Mouse (Mus musculus): ENCODE results near the gene Oprm1. TPM values are rescaled to one million over a fixed set of nuclear protein-coding genes. Genes with fewer than 3 reads are reported as not detected.

The Oprm1 gene
- not detected in 2 replicates for polyA plus RNA-seq (2015; fragmentation: Nextera tagmentation; extraction: Ambion mirVana)

GRCm38 (mm10) chr10:6758206-6758605, at the start of gene Oprm1:
TSS of gene Oprm1 (plus strand) at chr10:6758506.
- ATAC-seq (ENCODE audit: low FRiP score, low read depth) = no peak
- Histone ChIP-seq H3K27me3 (no peaks in the 10 kb centered on the region), H3K36me3 (no peaks in the 10 kb centered on the region), H3K4me1 (no peaks in the 10 kb centered on the region), H3K9me3 (no peaks in the 10 kb centered on the region), H3K4me3 (no peak within 1 kb of the TSS), H3K9ac (no peak within 1 kb of the TSS), H3K27ac (no peak within 1 kb of the TSS), H3K4me2 (replicated peaks) (no peak within 1 kb of the TSS)
- WGBS = 90% methylated on average over 3 of the region's 3 CpGs

GRCm38 (mm10) chr10:6717181-6717948, 40.9 kb upstream of the Oprm1 start:
- H3K9ac ChIP-seq = no peak overlapping the region
- H3K4me1 ChIP-seq = no peaks in the 10 kb centered on the region
- ATAC-seq (ENCODE audit: low FRiP score, low read depth) = no peak
- H3K27ac ChIP-seq = no peak overlapping the region
- no peaks in the 10 kb centered on the region for H3K9me3 ChIP-seq
- 74% methylated on average over 4 of the region's 4 CpGs for WGBS
- no peaks in the 10 kb centered on the region for H3K27me3 ChIP-seq
- H3K4me3 ChIP-seq = no peak overlapping the region
- H3K4me2 ChIP-seq (replicated peaks) = no peak overlapping the region
- no peaks in the 10 kb centered on the region for H3K36me3 ChIP-seq

- Histone ChIP-seq H3K9ac (no peak overlapping the region), H3K36me3 (no peaks in the 10 kb centered on the region), H3K4me3 (no peak overlapping the region), H3K4me1 (no peaks in the 10 kb centered on the region), H3K27me3 (no peaks in the 10 kb centered on the region), H3K27ac (no peak overlapping the region), H3K4me2 (replicated peaks) (no peak overlapping the region), H3K9me3 (no peaks in the 10 kb centered on the region)
- WGBS = 58% methylated on average over 1 of the region's 1 CpGs
- no peak for ATAC-seq (ENCODE audit: low FRiP score, low read depth)
Observed at GRCm38 (mm10) chr10:6723765-6724164, 34.5 kb upstream of the Oprm1 start.

GRCm38 (mm10) chr10:6728469-6728868, 29.8 kb upstream of the Oprm1 start:
- H3K27me3 ChIP-seq = no peaks in the 10 kb centered on the region
- H3K4me3 ChIP-seq = no peak overlapping the region
- no peak for ATAC-seq (ENCODE audit: low FRiP score, low read depth)
- H3K36me3 ChIP-seq = no peaks in the 10 kb centered on the region
- no peaks in the 10 kb centered on the region for H3K4me1 ChIP-seq
- no peaks in the 10 kb centered on the region for H3K9me3 ChIP-seq
- H3K9ac ChIP-seq = no peak overlapping the region
- WGBS = 90% methylated on average over 3 of the region's 3 CpGs
- H3K4me2 ChIP-seq (replicated peaks) = no peak overlapping the region
- no peak overlapping the region for H3K27ac ChIP-seq

GRCm38 (mm10) chr10:6753375-6753774, 4.9 kb upstream of the Oprm1 start:
- Histone ChIP-seq H3K4me2 (replicated peaks) (no peak overlapping the region), H3K36me3 (no peaks in the 10 kb centered on the region), H3K9ac (no peak overlapping the region), H3K27ac (no peak overlapping the region), H3K4me3 (no peak overlapping the region), H3K9me3 (no peaks in the 10 kb centered on the region), H3K4me1 (no peaks in the 10 kb centered on the region), H3K27me3 (no peaks in the 10 kb centered on the region)
- WGBS = 83% methylated on average over 5 of the region's 5 CpGs
- no peak for ATAC-seq (ENCODE audit: low FRiP score, low read depth)

GRCm38 (mm10) chr10:6761287-6761811, 3.0 kb downstream of the Oprm1 start, which contains the start of gene Gm10945:
TSS of gene Gm10945 (minus strand) at chr10:6761761.
- Histone ChIP-seq H3K4me1 (no peaks in the 10 kb centered on the region), H3K36me3 (no peaks in the 10 kb centered on the region), H3K4me3 (no peak within 1 kb of the TSS), H3K4me2 (replicated peaks) (no peak within 1 kb of the TSS), H3K27me3 (no peaks in the 10 kb centered on the region), H3K27ac (no peak within 1 kb of the TSS), H3K9ac (no peak within 1 kb of the TSS), H3K9me3 (no peaks in the 10 kb centered on the region)
- ATAC-seq (ENCODE audit: low FRiP score, low read depth) = no peak
- WGBS = 87% methylated on average over 2 of the region's 2 CpGs

- no peaks in the 10 kb centered on the region for H3K4me1 ChIP-seq
- no peak overlapping the region for H3K9ac ChIP-seq
- WGBS = 4% methylated on average over 25 of the region's 25 CpGs
- no peak overlapping the region for H3K4me3 ChIP-seq
- no peak overlapping the region for H3K4me2 ChIP-seq (replicated peaks)
- ATAC-seq (ENCODE audit: low FRiP score, low read depth) = peak; percentile 75
- no peaks in the 10 kb centered on the region for H3K36me3 ChIP-seq
- no peak overlapping the region for H3K27ac ChIP-seq
- H3K27me3 ChIP-seq = 0 out of 2 replicates have a peak, but pooled peaks cover 8% of the 10 kb centered on the region
- no peaks in the 10 kb centered on the region for H3K9me3 ChIP-seq
Observed at GRCm38 (mm10) chr10:6788517-6789237, 30.4 kb downstream of the Oprm1 start.

GRCm38 (mm10) chr10:6790226-6790625, 31.9 kb downstream of the Oprm1 start:
- Histone ChIP-seq H3K36me3 (no peaks in the 10 kb centered on the region), H3K9ac (no peak overlapping the region), H3K27ac (no peak overlapping the region), H3K4me3 (no peak overlapping the region), H3K9me3 (no peaks in the 10 kb centered on the region), H3K4me2 (replicated peaks) (no peak overlapping the region), H3K4me1 (no peaks in the 10 kb centered on the region), H3K27me3 (0 out of 2 replicates have a peak, but pooled peaks cover 8% of the 10 kb centered on the region)
- no peak for ATAC-seq (ENCODE audit: low FRiP score, low read depth)

GRCm38 (mm10) chr10:6820626-6821025, 62.3 kb downstream of the Oprm1 start:
- Histone ChIP-seq H3K27me3 (no peaks in the 10 kb centered on the region), H3K27ac (no peak overlapping the region), H3K4me1 (no peaks in the 10 kb centered on the region), H3K36me3 (no peaks in the 10 kb centered on the region), H3K4me3 (no peak overlapping the region), H3K9me3 (no peaks in the 10 kb centered on the region), H3K4me2 (replicated peaks) (no peak overlapping the region), H3K9ac (no peak overlapping the region)
- 44% methylated on average over 1 of the region's 1 CpGs for whole genome bisulfite sequencing
- no peak for ATAC-seq (ENCODE audit: low FRiP score, low read depth)

- WGBS = 75% methylated on average over 1 of the region's 1 CpGs
Observed at GRCm38 (mm10) chr10:6842225-6842624, 83.9 kb downstream of the Oprm1 start.

GRCm38 (mm10) chr10:6846283-6846682, 88.0 kb downstream of the Oprm1 start:
- Histone ChIP-seq H3K9me3 (no peaks in the 10 kb centered on the region), H3K4me1 (no peaks in the 10 kb centered on the region), H3K36me3 (no peaks in the 10 kb centered on the region), H3K27me3 (no peaks in the 10 kb centered on the region), H3K9ac (no peak overlapping the region), H3K27ac (no peak overlapping the region), H3K4me3 (no peak overlapping the region), H3K4me2 (replicated peaks) (no peak overlapping the region)
- no peak for ATAC-seq (ENCODE audit: low FRiP score, low read depth)
- 87% methylated on average over 1 of the region's 1 CpGs for WGBS

More at GRCm38 (mm10) chr10:6842225-6842624, 83.9 kb downstream of the Oprm1 start:
- Histone ChIP-seq H3K27me3 (no peaks in the 10 kb centered on the region), H3K27ac (no peak overlapping the region), H3K9me3 (no peaks in the 10 kb centered on the region), H3K4me2 (replicated peaks) (no peak overlapping the region), H3K9ac (no peak overlapping the region), H3K4me1 (no peaks in the 10 kb centered on the region), H3K4me3 (no peak overlapping the region), H3K36me3 (no peaks in the 10 kb centered on the region)
- no peak for ATAC-seq (ENCODE audit: low FRiP score, low read depth)

GRCm38 (mm10) chr10:6848162-6848754, 90.0 kb downstream of the Oprm1 start:
- no peaks in the 10 kb centered on the region for H3K36me3 ChIP-seq
- no peak overlapping the region for H3K4me3 ChIP-seq
- H3K9ac ChIP-seq = no peak overlapping the region
- H3K4me2 ChIP-seq (replicated peaks) = no peak overlapping the region
- H3K4me1 ChIP-seq = no peaks in the 10 kb centered on the region
- ATAC-seq (ENCODE audit: low FRiP score, low read depth) = no peak
- no peaks in the 10 kb centered on the region for H3K27me3 ChIP-seq
- no peaks in the 10 kb centered on the region for H3K9me3 ChIP-seq
- H3K27ac ChIP-seq = no peak overlapping the region
- WGBS = 71% methylated on average over 7 of the region's 7 CpGs
